Mouse (Mus musculus): ENCODE measurements around the gene Trappc3l. TPM values are rescaled to one million over a fixed set of nuclear protein-coding genes. Genes with fewer than 3 reads are reported as not detected.
"Not testable (repeated sequence)": the region's sequence is repeated elsewhere in the genome, so short reads cannot be mapped to it uniquely, and the experiment has no call there.

Trappc3l gene
- total RNA-seq (2021) = not detected
- long read RNA-seq, experiment 1 = 0 reads
- long read RNA-seq, experiment 2 = 0 reads

DNA sequence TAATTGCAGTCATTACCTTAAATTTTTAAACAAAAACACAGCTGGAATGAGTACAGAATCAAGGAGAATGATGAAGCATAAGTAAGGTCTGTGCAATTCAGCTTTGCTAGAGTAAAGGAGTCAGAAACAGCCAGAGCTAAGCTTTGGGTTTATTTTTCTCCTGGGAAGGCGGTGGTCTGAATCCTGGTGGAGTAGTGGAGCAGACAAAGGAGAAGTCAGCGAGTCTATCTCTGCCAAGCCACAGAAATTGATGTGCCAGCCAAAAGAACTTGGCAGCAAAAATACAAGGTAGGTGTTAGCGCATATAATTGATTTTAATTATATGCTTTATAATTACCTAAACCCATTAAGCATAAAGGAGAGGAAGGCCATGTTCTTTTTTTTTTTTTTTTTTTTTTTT is at the start of gene Trappc3l:
Gene Trappc3l, plus strand, starts transcription at position 197 of the 400 bp plus-strand sequence.
- intact Hi-C loops (cut with DNase I; ENCODE audit: low total_unique reads) = no loop called here
- DNase-seq = no peak

DNA sequence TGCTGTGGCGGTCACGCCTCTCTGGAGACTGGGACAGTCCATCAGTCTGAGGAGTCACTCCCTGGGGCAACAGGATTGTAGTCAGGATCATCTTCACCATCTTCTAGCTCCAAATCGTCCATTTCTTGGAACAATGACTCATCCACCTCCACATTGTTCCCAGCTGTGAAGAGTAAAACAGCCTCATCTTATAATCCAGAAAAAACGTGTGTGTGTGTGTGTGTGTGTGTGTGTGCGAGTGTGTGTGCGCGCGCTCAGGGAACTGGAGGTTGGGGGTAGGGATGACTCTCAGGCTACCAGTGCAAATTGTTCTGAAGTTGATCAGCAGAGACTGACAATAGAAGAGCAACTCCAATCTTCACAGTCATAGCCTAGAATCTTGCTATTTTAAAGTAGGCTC is 40.7 kb upstream of the Trappc3l start:
- DNase-seq; intact Hi-C loops (cut with DNase I; ENCODE audit: low total_unique reads): not testable (repeated sequence)

GRCm38 (mm10) chr10:33998397-33998796 is 39.0 kb upstream of the Trappc3l start:
- intact Hi-C loops (cut with DNase I; ENCODE audit: low total_unique reads) = no loop called here
- DNase-seq = no peak

- intact Hi-C loops (cut with DNase I; ENCODE audit: low total_unique reads) = no loop called here
- no peak for DNase-seq
Measured at GRCm38 (mm10) chr10:34012581-34012980, 24.8 kb upstream of the Trappc3l start.

DNA sequence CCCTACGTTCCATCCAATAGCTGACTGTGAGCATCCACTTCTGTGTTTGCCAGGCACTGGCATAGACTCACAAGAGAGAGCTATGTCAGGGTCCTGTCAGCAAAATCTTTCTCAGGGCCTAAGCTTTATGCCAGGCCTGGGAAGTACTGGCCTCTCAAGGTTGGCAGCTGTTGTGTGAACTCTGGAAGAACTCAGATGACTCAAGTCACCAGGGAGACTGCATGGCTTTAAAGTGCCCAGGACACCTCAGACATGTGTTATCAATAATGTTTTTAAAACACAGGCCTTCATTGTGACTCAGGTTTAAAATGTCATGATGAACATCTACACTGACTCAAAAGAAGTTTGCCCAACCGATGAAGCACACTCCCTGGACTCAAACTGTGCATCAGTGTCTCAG is 24.2 kb upstream of the Trappc3l start:
- intact Hi-C loops (cut with DNase I; ENCODE audit: low total_unique reads) = no loop called here
- no peak for DNase-seq

DNA sequence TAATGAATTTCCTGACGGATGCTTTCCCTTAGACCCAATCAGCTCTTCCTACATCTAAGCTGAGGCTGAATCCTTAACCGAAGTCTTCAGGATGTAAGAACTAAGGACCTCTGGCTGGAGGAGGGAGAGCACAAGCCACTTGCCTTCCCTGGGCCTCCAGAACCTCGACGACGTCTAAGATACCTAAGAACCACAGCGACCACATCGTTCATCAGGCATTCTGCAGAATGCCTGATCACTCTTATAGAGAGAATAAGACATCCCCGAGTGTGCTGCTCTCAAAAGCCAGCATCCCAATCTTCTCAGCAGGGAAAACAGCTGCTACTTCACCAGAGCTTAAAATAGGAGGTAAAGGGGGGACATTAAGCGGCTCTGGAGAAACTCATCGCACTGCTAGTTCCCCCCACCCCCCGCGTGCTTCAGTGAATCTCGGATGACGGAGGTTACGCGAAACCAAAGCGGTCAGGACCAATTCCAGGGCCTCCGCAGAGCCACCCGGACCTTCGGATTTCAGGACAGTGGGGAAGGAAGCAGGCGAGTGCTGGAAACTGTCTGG is 18.6 kb upstream of the Trappc3l start:
- intact Hi-C loops (cut with DNase I; ENCODE audit: low total_unique reads) = no loop called here
- no peak for DNase-seq

GRCm38 (mm10) chr10:34019302-34020075 is 17.9 kb upstream of the Trappc3l start, which contains the start of gene Rwdd1:
Rwdd1 (minus strand) TSS chr10:34019624.
- intact Hi-C loops (cut with DNase I; ENCODE audit: low total_unique reads) = no loop called here

GRCm38 (mm10) chr10:34030322-34030721 is 7.1 kb upstream of the Trappc3l start:
- no peak for DNase-seq
- intact Hi-C loops (cut with DNase I; ENCODE audit: low total_unique reads) = loop anchor here (5.0 kb wide), 1 partner anchor 252 kb away; the partner anchor contains the start of gene Tspyl1

More at GRCm38 (mm10) chr10:34019302-34020075, 17.9 kb upstream of the Trappc3l start, which contains the start of gene Rwdd1:
- peak; percentile 99 for DNase-seq

DNA sequence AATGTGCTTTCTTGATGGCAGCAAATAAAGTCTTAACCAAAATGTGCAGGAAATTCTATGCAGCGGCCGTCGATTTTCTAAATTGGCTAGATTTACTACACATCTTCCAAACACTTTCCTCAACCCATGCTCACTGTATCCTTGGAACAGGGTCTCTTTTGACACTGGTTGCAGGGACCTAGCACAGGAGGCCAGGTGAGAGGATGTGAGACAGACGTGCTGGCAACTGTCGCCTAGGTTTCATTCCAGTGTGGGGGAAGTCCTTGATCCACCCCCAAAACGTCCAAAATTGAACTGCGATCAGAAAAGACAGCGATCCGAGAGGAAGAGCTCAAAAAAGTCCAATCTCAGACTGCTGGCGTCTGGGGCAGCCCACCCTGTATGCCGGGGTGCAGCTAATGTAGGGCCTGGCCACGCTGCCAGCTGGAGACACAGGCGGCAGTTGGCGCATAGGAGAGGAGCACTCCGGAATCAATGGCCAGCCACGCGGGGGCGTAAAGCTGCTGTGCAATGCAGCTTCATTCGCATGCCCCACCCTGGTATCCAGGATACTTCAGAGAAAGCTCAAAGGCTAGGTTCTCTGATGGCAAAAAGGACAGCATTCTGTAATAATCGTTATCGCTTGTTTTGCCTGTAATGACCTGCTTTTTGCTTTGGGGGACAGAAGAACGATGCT is 3.6 kb upstream of the Trappc3l start:
- intact Hi-C loops (cut with DNase I; ENCODE audit: low total_unique reads) = loop anchor here (5.0 kb wide), 1 partner anchor 249 kb away; the partner anchor contains the start of gene Tspyl1
- DNase-seq = peak; percentile 78

- no peak for DNase-seq
- intact Hi-C loops (cut with DNase I; ENCODE audit: low total_unique reads) = no loop called here
Measured at GRCm38 (mm10) chr10:34036587-34036986, 810 bp upstream of the Trappc3l start.

DNA sequence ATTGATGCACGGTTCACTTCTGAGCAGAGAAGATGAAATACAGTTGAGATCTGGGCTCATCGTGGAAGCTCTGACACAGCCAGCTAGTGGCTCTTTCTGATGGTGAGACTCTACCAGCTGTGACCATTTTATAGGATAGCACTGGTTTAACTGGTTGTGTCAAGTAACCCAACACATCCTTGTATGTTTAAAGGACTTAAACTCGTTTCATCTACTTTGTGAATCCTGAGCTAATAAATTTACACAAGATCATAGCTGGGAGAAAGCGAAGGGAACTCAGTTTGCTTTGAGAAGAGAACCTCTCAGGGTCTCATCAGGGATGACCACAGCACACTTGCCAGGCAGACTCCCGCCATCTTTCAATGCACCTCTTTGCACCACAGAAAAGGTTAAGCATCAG is 6.8 kb downstream of the Trappc3l start, which contains the start of gene Calhm4:
Gene Calhm4, minus strand, starts transcription at position 101 of the 400 bp plus-strand sequence.
- intact Hi-C loops (cut with DNase I; ENCODE audit: low total_unique reads) = no loop called here
- no peak for DNase-seq

DNA sequence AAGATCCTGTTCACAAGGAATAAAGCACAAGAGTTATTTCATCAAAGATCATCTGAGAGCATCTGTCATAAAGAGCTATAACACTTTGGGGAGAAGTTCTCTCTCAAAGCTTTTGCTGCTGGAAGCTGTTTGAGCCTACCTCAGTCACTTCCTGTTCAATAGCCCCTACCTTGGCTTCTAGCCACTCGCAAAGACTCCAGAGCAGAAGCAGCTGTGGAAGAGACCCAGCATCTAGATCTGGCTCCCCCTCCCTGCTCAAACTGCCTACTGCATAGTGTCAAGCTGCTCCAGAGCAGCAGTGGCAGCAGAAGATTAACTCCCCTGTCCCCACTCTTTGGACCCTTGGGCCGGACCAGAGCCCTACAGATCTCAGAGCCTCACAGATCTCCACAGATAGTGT is 16.6 kb downstream of the Trappc3l start:
- no peak for DNase-seq
- intact Hi-C loops (cut with DNase I; ENCODE audit: low total_unique reads) = no loop called here

GRCm38 (mm10) chr10:34066591-34066990 is 29.2 kb downstream of the Trappc3l start:
- no peak for DNase-seq
- intact Hi-C loops (cut with DNase I; ENCODE audit: low total_unique reads) = no loop called here

GRCm38 (mm10) chr10:34069606-34070005 is 32.2 kb downstream of the Trappc3l start:
- no peak for DNase-seq
- intact Hi-C loops (cut with DNase I; ENCODE audit: low total_unique reads) = no loop called here

DNA sequence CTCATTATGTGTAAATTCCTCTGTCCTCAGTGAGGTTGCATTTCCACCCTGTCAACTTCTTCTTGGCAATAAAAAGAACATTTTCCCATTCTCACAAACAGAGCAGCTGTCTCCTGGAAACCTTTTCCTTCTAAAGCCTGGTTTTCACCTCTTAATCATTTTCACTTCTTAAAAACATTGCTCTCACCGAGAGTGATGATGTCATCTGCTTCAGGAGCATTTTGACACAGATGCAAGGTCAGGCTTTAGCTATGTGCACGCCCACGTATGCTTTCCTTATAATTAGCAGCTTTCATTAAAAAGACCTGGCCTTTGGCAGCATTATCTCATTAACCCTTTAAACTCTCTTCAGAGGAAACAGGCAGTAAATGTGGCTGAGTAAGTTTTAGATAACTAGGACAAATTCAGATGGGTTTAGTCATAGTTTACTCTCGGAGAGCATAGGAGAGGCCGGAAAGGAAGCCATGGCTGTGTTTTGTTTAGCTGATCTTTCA is 33.6 kb downstream of the Trappc3l start:
- DNase-seq = no peak

DNA sequence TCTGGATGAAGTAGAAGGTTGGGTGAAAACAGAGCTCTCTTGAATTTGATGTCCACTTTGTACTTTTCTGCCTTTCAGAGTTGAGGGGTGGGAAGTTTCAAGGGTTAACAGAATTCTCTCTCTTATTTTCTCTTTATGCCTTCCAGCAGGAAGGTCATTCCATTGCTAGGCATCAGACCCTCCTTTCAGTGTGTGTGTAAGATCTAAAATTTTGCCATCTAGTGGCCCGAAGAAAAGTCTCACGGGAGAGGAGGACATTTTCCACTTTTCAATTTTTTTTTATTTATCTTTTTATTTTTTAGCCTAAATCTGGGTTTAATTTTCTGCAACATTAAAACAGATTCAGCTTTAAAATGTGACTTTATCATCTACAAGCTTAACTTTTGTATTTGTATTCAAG is 34.3 kb downstream of the Trappc3l start:
- intact Hi-C loops (cut with DNase I; ENCODE audit: low total_unique reads) = no loop called here
- DNase-seq = no peak

More for the DNA sequence above, 33.6 kb downstream of the Trappc3l start:
- intact Hi-C loops (cut with DNase I; ENCODE audit: low total_unique reads) = no loop called here

GRCm38 (mm10) chr10:34074522-34075200 is 37.3 kb downstream of the Trappc3l start:
- intact Hi-C loops (cut with DNase I; ENCODE audit: low total_unique reads) = no loop called here
- DNase-seq = no peak

GRCm38 (mm10) chr10:34086514-34086913 is 49.1 kb downstream of the Trappc3l start:
- intact Hi-C loops (cut with DNase I; ENCODE audit: low total_unique reads) = no loop called here
- no peak for DNase-seq

DNA sequence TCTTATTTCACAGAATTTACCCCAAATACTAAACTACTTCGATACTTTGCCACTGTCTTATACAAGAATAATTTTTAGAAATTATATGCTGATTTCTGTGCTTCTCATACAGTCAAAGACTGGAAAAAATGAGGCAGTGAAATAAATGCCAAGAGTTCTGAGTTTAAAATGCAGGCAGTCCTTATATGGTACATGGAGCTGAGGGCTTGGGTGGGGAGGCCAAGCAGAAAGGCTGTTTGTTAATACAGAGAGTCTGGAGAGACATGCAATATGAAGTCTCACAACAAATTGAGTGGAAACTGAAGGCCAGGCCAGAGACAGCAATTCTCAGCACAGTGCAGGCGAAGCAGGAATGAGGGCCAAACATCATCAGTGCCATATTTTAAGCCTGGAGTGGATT is 51.1 kb downstream of the Trappc3l start:
- no peak for DNase-seq
- intact Hi-C loops (cut with DNase I; ENCODE audit: low total_unique reads) = no loop called here
